Mouse (Mus musculus) bone marrow, adult 2 months (tissue): ENCODE data around the gene Parp14.

Source experiments
- CTCF ChIP-seq: fragments of 200-500 bp; IDR thresholded peaks from 2 replicates; pipeline ENCODE4 v1.5.1; 2011; ENCODE audit warnings: low read length, control low read depth; ENCODE audit not compliant: control insufficient read depth, insufficient read depth
- POLR2A ChIP-seq: fragments of 200-500 bp; IDR thresholded peaks from 2 replicates; pipeline ENCODE4 v1.6.1; 2011; ENCODE audit warnings: low read depth, mild to moderate bottlenecking, control low read depth, low read length, borderline replicate concordance; ENCODE audit not compliant: control insufficient read depth

DNA sequence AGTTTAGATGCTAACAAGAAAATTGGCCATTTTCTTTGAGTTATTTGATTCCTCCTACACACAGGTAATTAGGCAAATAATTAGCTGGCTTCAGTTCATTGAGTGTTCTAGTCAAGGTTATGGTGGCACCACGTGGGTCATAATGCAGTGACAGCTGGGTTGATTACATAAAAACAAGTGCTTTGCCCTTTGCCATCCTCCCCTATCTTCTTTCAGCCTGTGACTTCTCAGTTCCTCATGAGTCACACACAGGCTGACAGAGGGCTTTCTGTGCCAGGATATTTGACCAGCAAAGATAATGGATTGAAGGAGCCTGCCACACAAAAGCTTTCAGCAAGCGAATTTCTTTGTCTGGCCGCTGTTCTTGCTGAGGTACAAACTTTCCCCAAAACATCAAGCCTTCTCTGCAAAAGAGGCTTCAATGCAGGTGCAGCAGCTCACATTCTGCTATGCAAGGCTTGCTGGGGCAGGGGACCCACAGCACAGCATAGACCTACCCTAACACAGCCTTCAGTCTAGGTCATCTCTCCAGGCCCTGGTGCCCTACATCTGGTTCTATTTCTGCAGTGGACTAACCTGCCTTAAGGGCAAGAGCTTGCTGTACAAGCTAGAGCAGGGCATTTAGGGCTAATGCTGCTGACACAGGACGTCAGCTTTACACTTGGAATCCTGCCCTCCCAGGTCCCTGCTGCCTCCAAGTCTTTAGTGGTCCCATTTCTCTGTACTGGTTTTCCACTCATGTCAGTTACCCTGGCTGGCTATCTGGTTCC, 36.3 kb upstream of the Parp14 start:
- TF ChIP-seq CTCF (no peak), POLR2A (no peak)
